Mouse (Mus musculus) kidney, embryonic 15.5 days (tissue): ENCODE results near the gene Gmnc. TPM values are rescaled to one million over a fixed set of nuclear protein-coding genes. Genes with fewer than 3 reads are reported as not detected.

Experiments
- ATAC-seq: fragments of 200-750 bp; cut with Nextera tagmentation; replicated peaks from 2 replicates; pipeline ENCODE4 v1.8.0; 2017; ENCODE audit warnings: moderate TSS enrichment; ENCODE audit not compliant: low FRiP score
- H3K27ac ChIP-seq: fragments of 300-500 bp; sonication (generic); 2 replicates; pipeline ENCODE4 v1.5.1; 2015; ENCODE audit warnings: mild to moderate bottlenecking, inconsistent platforms
- H3K27me3 ChIP-seq: fragments of 300-500 bp; sonication (generic); 2 replicates; pipeline ENCODE4 v1.6.1; 2015; ENCODE audit warnings: inconsistent platforms
- H3K36me3 ChIP-seq: fragments of 300-500 bp; sonication (generic); 2 replicates; pipeline ENCODE4 v1.6.1; 2015; ENCODE audit warnings: inconsistent platforms
- H3K4me1 ChIP-seq: fragments of 300-500 bp; sonication (generic); 2 replicates; pipeline ENCODE4 v1.6.1; 2015; ENCODE audit warnings: inconsistent platforms
- H3K4me2 ChIP-seq: fragments of 300-500 bp; sonication (generic); 2 replicates; pipeline ENCODE4 v1.6.1; 2015; ENCODE audit warnings: moderate library complexity, mild to moderate bottlenecking, inconsistent platforms
- H3K4me3 ChIP-seq: fragments of 300-500 bp; sonication (generic); replicated peaks from 2 replicates; pipeline ENCODE4 v1.5.1; 2015; ENCODE audit warnings: mild to moderate bottlenecking, inconsistent platforms
- H3K9ac ChIP-seq: fragments of 300-500 bp; sonication (generic); 2 replicates; pipeline ENCODE4 v1.6.1; 2015; ENCODE audit warnings: mild to moderate bottlenecking, inconsistent platforms
- H3K9me3 ChIP-seq: fragments of 300-500 bp; sonication (generic); replicated peaks from 2 replicates; pipeline ENCODE4 v1.6.1; 2016; ENCODE audit warnings: inconsistent platforms
- WGBS: fragments of 180-500 bp; shearing (Covaris S2); methylation state at CpG from one replicate; pipeline ENCODE4 v1.1.7; 2015; ENCODE audit warnings: mixed read lengths; 5-methylcytosine and 5-hydroxymethylcytosine counted together
- polyA plus RNA-seq: library from polyadenylated mRNA; unstranded; fragments of >200 nt; fragmentation: Nextera tagmentation; extraction: Ambion mirVana; gene quantifications from 2 replicates; pipeline ENCODE4 v1.2.1, GENCODE M21; 2015

Gene Gmnc
- polyA plus RNA-seq, 1 experiment from 2014 or later: not detected

GRCm38 (mm10) chr16:26966830-26967229, 24.6 kb downstream of the Gmnc start:
- Histone ChIP-seq H3K4me1 (peaks cover 7% of the 10 kb centered on the region; the same call in 1 of the 2 replicates), H3K9me3 (no peaks in the 10 kb centered on the region), H3K4me3 (no peak overlapping the region), H3K27me3 (peaks cover 18% of the 10 kb centered on the region), H3K36me3 (no peaks in the 10 kb centered on the region), H3K4me2 (no peak overlapping the region), H3K27ac (no peak overlapping the region), H3K9ac (no peak overlapping the region)
- no peak; the same call in 1 of the 2 replicates for ATAC-seq
- WGBS: 54% methylated on average over 2 of the region's 2 CpGs

- Histone ChIP-seq H3K27me3 (0 out of 2 replicates have a peak, but pooled peaks cover 4% of the 10 kb centered on the region), H3K27ac (no peak overlapping the region), H3K4me3 (no peak overlapping the region), H3K4me2 (no peak overlapping the region), H3K4me1 (no peaks in the 10 kb centered on the region), H3K9ac (no peak overlapping the region), H3K9me3 (no peaks in the 10 kb centered on the region), H3K36me3 (no peaks in the 10 kb centered on the region)
- no peak for ATAC-seq
Observed at GRCm38 (mm10) chr16:26961971-26962370, 29.5 kb downstream of the Gmnc start.

GRCm38 (mm10) chr16:26951601-26952000, 39.9 kb downstream of the Gmnc start:
- Histone ChIP-seq H3K9ac (no peak overlapping the region), H3K36me3 (no peaks in the 10 kb centered on the region), H3K4me1 (no peaks in the 10 kb centered on the region), H3K27ac (no peak overlapping the region), H3K4me3 (no peak overlapping the region), H3K4me2 (no peak overlapping the region), H3K9me3 (no peaks in the 10 kb centered on the region), H3K27me3 (no peaks in the 10 kb centered on the region)
- ATAC-seq: no peak
- 85% methylated on average over 3 of the region's 3 CpGs for WGBS

GRCm38 (mm10) chr16:26950209-26950608, 41.2 kb downstream of the Gmnc start:
- no peaks in the 10 kb centered on the region for H3K9me3 ChIP-seq
- no peaks in the 10 kb centered on the region for H3K36me3 ChIP-seq
- no peak overlapping the region for H3K4me3 ChIP-seq
- no peak overlapping the region for H3K27ac ChIP-seq
- no peaks in the 10 kb centered on the region for H3K4me1 ChIP-seq
- 53% methylated on average over 4 of the region's 4 CpGs for WGBS
- no peak overlapping the region for H3K9ac ChIP-seq
- no peak for ATAC-seq
- no peak overlapping the region for H3K4me2 ChIP-seq
- H3K27me3 ChIP-seq: no peaks in the 10 kb centered on the region

- ATAC-seq: no peak
- no peak overlapping the region for H3K4me2 ChIP-seq
- 81% methylated on average over 1 of the region's 1 CpGs for WGBS
- no peaks in the 10 kb centered on the region for H3K36me3 ChIP-seq
- no peaks in the 10 kb centered on the region for H3K9me3 ChIP-seq
- H3K4me1 ChIP-seq: no peaks in the 10 kb centered on the region
- no peak overlapping the region for H3K4me3 ChIP-seq
- H3K27ac ChIP-seq: no peak overlapping the region
- H3K27me3 ChIP-seq: no peaks in the 10 kb centered on the region
- H3K9ac ChIP-seq: no peak overlapping the region
Observed at GRCm38 (mm10) chr16:26903968-26904367, 87.5 kb downstream of the Gmnc start.

- H3K9me3 ChIP-seq: no peaks in the 10 kb centered on the region
- H3K4me3 ChIP-seq: no peak overlapping the region
- H3K9ac ChIP-seq: no peak overlapping the region
- no peaks in the 10 kb centered on the region for H3K4me1 ChIP-seq
- H3K27me3 ChIP-seq: no peaks in the 10 kb centered on the region
- ATAC-seq: peak; percentile 66; the same call in 1 of the 2 replicates
- H3K36me3 ChIP-seq: no peaks in the 10 kb centered on the region
- H3K27ac ChIP-seq: no peak overlapping the region
- WGBS: 6% methylated on average over 4 of the region's 4 CpGs
- H3K4me2 ChIP-seq: no peak overlapping the region
Observed at GRCm38 (mm10) chr16:26901471-26901870, 90.0 kb downstream of the Gmnc start.

GRCm38 (mm10) chr16:26886337-26886736, 105.1 kb downstream of the Gmnc start:
- Histone ChIP-seq H3K27ac (no peak overlapping the region), H3K4me1 (no peaks in the 10 kb centered on the region), H3K9ac (no peak overlapping the region), H3K36me3 (no peaks in the 10 kb centered on the region), H3K9me3 (no peaks in the 10 kb centered on the region), H3K27me3 (no peaks in the 10 kb centered on the region), H3K4me3 (no peak overlapping the region), H3K4me2 (no peak overlapping the region)
- WGBS: 70% methylated on average over 4 of the region's 4 CpGs
- ATAC-seq: no peak

- Histone ChIP-seq H3K27ac (no peak overlapping the region), H3K9ac (no peak overlapping the region), H3K36me3 (no peaks in the 10 kb centered on the region), H3K4me2 (no peak overlapping the region), H3K27me3 (no peaks in the 10 kb centered on the region), H3K4me1 (no peaks in the 10 kb centered on the region), H3K9me3 (no peaks in the 10 kb centered on the region), H3K4me3 (no peak overlapping the region)
- no peak for ATAC-seq
- WGBS: 74% methylated on average over 3 of the region's 3 CpGs
Observed at GRCm38 (mm10) chr16:26876885-26877284, 114.6 kb downstream of the Gmnc start.
